Mouse (Mus musculus): ENCODE measurements at regions not wholly inside any gene's neighbourhood (a gene's known extent, or its start where the extent isn't known, plus 50 kb on each side); places are given as distances from the start of the nearest gene placed in this dataset.
A peak's percentile ranks its signal among the peaks of the same experiment; 100 is the strongest.

DNA sequence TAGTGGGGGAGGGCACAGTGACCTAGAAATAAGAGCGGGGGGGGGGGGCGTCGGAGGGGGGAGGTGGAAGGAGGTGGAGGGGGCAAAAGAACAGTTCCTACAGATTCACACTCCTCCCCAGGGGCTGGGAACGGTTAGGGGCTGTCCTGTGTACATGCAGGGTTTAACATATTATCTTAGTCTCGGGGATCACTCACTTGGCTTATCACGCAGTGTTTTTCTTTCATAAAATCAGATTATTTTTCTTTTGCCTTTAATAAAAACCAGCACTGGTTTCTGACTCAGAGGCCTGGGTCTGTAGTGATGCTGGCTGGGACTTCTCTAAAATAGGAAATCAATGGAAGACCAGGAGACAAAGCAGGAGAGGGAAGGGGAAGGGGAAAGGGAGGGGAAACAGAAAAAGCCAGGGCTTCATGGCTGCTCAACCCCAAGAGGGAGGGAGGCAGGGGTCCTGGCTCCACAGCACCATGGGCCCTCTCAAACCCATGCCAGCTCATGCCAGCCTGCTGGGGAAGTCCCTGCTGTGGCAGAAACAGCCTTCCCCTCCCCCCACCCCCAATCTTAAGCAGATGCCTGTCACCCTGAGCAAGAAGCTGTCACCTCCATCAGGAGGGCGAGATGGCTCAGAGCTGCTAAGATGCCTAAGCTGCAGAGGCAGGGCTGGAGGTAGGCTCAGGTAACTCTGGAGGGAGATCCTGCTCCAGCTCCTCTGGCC, 108.3 kb upstream of the Syt13 start:
- DNase-seq: no peak

DNA sequence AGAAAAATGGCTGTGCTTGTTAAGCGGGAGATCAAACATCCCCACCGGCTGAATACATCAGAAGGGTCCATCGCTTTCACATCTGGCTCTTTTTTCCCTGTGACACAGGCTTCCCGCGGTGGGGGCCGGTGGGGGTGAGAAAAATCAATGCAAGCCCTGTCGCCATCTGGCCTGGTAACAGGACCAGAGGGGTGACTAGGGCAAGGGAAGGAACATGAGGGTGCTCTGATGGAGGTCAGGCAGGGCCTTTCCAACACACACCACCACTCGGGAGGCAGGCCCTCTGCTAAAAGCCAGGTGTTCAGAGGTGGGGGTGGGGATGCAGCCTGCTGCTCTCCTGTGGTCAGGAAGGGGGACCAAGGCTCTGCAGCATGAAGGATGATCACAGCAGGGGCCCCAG, 107.5 kb upstream of the Syt13 start:
- DNase-seq: no peak

DNA sequence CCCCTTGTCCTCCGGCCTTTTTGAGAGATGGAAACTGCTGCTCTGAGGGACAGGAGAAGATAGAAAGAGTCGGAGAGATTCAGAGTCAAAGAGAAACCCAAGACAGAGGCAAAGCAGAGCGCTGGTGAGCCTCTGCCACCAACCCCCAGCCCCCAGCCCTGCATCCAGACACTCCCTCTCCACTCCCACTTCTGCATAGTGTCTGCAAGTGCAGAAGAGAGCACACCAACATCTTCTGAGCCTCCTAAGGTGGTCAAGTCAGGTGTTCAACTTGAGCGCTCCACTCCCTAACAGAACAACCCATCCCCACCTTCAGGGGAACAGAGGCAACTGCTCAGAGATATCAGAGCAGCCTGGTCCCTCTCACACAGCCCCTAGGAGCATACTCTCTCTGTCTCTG, 106.8 kb upstream of the Syt13 start:
- DNase-seq: no peak

- no peak for DNase-seq
These were observed 105.7 kb upstream of the Syt13 start for GRCm38 (mm10) chr2:92809226-92809625.

DNA sequence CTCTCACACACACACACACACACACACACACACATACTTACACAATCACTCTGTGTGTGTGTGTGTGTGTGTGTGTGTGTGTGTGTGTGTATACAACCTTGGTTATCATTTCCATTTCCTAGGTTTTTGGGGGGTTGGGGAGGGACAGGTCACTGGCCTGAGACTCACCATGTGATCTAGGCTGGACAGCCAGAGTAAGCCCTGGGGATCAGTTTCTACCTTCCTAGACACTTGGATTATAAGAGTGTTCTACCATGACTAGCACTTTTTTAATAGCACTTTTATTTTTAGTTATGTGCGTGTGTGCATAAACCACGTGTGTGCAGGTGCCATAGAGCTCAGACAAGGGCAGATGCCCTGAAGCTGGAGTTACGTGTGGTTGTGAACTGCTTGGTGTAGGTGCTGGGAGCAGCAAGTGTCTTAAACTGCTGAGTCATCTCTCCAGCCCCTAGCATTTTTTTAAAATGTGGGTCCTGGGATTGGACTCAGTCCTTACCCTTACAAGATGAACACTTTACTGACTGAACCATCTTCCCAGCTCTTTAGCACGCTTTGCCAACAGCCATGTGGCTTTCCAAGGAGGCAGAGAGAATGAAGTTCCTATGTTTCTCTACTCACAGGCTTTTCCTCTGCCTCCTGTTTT, 105.1 kb upstream of the Syt13 start:
- no peak for DNase-seq

GRCm38 (mm10) chr2:92810956-92811355, 103.9 kb upstream of the Syt13 start:
- peak; percentile 53 for DNase-seq

GRCm38 (mm10) chr2:92813028-92813427, 101.9 kb upstream of the Syt13 start:
- DNase-seq: peak; percentile 13

- DNase-seq: no peak
These were observed 95.3 kb upstream of the Syt13 start for GRCm38 (mm10) chr2:92819586-92819985.

- no peak for DNase-seq
These were observed 90.6 kb upstream of the Syt13 start for GRCm38 (mm10) chr2:92824325-92824724.

- no peak for DNase-seq
These were observed 89.5 kb upstream of the Syt13 start for GRCm38 (mm10) chr2:92825395-92825794.

GRCm38 (mm10) chr2:92830134-92830533, 84.8 kb upstream of the Syt13 start:
- no peak for DNase-seq

DNA sequence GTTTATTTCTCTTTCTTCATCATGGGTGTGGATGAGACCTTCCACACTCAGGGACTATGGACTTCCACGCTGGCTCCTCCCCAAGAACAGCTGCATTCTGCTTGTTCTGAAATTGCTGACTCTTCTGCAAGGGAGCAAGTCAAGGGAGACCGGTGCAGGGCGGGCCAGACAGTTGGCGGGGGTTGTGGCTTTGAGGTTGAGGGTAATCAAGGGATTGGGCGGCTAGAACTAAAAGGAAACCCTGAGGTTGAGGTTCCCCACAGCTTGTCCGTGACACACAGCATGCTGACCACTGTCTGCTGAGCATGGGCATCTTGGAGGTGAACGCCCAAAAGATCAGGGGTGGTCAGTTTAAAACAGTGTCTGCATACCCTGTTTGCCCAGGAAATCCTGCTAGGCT, 83.1 kb upstream of the Syt13 start:
- peak; percentile 56 for DNase-seq

DNA sequence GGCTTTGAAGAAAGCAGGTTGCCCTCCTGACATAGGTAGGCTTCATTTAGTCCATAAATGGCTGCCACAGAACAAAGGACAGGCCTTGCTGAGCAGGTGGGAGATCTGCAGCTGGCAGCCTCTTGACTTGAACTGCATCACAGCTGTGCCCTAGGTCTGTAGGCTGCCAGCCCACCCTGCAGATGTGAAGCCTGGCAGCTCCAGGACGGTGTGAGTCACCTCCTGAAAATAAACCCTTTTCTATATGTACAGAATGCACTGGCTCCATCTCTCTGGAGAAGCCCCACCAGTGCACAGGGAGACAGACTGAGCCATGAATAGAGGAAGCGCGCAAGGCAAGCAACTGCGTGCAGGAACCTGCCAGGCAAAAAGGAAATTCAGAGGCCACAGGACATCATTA, 78.7 kb upstream of the Syt13 start:
- no peak for DNase-seq

- no peak for DNase-seq
These were observed 76.9 kb upstream of the Syt13 start for GRCm38 (mm10) chr2:92838012-92838411.

DNA sequence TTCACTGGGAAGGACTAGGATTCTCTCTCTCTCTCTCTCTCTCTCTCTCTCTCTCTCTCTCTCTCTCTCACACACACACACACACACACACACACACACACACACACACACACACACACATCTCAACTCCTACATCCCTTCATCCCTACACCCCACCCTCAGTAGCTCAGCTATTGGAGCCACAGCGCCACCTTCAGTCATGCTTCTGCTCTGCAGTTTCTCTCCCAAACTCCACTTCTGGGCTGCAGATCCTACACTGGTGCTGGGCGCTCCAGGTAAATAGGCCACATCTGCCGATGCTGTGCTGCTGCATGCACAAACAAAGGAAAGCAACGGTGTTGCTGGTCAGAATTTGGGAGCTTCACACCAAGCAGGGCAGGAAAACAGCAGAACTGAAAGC, 74.9 kb upstream of the Syt13 start:
- DNase-seq: peak; percentile 30

DNA sequence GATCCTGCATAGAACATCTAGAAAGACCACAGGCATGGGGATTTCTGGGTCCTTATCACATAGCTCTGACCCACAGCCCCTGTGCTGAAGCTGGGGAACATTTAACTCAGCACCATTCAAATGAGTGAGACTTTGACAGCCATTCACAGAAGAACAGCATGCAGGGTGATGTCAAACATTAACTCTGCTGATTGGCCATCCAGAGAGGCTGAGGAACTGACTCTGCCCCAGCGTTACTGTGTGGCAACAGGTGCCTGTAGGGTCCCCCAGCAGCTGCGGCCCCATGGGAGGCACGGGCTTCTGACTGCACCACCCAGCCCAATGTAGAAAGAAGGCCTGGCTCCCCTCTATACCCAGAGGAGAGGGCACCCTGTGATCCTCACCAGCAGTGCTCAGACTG, 73.3 kb upstream of the Syt13 start:
- peak; percentile 47 for DNase-seq

DNA sequence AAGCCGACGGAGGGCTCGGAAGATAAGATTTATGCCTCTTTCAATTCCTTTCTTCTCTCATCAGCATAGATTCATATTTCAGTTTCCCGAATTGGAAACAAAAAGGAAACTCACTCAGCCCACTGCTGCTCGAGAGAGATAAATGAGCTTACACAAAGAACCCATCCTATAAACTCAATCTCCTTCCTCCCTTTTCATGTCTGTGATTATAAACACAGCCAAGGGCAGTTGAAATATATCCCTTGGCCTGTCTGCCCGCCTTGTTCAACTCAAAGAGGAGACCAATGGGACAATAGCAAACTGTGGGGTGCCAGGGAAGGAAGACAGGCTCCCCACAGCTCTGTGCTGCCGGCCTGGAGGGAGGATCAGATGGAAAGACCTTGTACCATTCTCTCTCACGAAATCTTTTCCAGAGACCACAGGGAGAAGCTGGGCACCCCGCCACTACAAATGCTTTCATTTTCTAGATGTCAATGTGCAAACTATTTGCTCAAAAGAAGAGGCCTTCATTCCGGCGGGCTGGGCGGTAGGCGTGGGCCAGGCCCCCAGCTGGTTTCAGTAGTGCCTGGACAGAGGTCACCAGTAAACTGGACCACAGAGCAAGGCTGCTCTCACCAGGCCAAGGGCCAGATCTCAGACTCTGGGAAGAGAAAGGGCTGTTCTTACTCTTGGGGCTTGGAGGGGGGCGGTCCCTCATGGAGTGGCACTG, 69.7 kb upstream of the Syt13 start:
- peak; percentile 44 for DNase-seq

DNA sequence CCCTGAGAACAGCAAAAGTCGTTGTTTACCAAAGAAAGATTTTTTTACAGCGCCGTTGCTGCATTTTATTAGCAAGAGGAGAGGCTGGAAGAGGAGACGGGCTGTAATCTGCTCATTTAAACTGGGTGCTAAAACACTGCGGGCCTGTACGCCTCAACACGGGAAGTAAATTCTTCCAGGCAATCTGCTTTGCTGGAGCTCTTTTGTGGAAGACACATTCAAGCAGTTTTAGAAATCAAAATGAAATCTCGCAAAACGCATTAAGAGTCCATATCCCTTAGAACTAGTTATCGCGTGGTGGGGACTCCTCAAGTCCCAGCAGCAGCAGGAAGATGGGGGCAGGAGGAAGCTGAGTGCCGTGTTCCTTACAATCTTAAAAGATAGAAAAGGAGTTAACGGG, 65.9 kb upstream of the Syt13 start:
- DNase-seq: no peak

- DNase-seq: no peak
These were observed 63.6 kb upstream of the Syt13 start for GRCm38 (mm10) chr2:92851336-92851735.

- DNase-seq: no peak
These were observed 61.7 kb upstream of the Syt13 start for GRCm38 (mm10) chr2:92853175-92853574.

DNA sequence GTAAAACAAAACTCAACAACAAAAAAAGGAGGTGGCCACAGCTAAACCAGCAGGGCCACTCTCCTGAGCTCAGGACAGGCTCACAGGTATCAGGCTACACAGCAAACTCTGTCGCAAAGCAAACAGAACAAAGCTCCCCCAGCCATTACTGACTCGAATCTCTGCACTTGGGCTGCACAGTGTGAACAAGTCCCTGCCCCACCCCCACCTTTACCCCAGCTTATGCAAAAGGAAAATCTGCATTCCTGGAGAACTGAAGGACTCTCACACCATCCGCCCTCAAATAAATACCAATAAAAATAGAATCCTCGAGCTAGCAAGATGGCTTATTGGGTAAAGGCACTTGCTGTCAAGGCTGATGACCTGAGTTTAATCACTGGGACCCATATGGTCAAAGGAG, 60.6 kb upstream of the Syt13 start:
- no peak for DNase-seq

GRCm38 (mm10) chr2:92856047-92856446, 58.9 kb upstream of the Syt13 start:
- no peak for DNase-seq

DNA sequence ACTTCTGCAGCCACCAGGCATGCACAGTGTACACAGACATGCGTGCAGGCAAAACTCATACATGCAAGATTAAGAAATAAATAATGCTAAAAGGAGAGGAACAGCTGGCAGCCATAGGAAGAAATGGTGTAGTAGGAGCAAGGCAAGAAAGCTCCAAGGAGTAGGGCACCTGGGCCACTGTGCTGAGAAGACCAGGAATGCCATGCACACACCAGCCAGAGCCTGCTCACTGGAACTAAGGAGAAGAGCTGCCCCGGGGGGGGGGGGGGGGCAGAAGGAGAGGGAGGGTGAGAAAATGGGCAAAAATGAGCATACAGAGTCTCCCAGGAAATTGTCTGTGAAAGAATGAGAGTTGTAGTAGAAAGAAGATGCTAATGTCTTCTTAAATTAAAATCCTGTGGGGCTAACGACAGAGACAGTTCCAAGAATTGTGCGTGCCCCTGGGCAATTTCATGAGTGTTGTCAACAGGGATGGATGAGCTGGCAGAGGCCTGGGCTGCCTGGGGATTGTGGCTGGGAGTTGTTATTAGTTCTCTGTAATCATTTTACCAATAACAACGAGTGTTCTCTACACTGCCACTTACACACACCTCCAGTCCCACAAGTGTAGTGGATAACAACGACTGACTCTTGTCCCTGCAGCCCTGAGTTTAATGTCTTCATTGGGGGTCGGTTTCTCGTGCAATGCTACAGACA, 54.2 kb upstream of the Syt13 start:
- no peak for DNase-seq
